Mouse (Mus musculus): ENCODE measurements at regions not wholly inside any gene's neighbourhood (a gene's known extent, or its start where the extent isn't known, plus 50 kb on each side); places are given as distances from the start of the nearest gene placed in this dataset.

- TF ChIP-seq CTCF (IDR thresholded peaks at IDR 0.05; ENCODE audit: low read depth) (no peak), EP300 (IDR thresholded peaks at IDR 0.05; ENCODE audit: low read depth) (no peak)
Observed at GRCm38 (mm10) chr2:45170272-45170671, 53.1 kb upstream of the Zeb2 start.
